Mouse (Mus musculus) right cerebral cortex, postnatal 14 days (tissue): ENCODE results near the gene Smyd3.
A peak's percentile ranks its signal among the peaks of the same experiment; 100 is the strongest.

Source experiments
- DNase-seq: peaks from one replicate; pipeline ENCODE4 v3.0.0; 2022

Smyd3 gene

GRCm38 (mm10) chr1:179152376-179152775, 365.5 kb downstream of the Smyd3 start:
- no peak for DNase-seq

GRCm38 (mm10) chr1:179151275-179151674, 366.6 kb downstream of the Smyd3 start:
- no peak for DNase-seq

GRCm38 (mm10) chr1:179149468-179150140, 368.2 kb downstream of the Smyd3 start:
- DNase-seq = no peak

- DNase-seq = no peak
These were observed 371.1 kb downstream of the Smyd3 start for GRCm38 (mm10) chr1:179146730-179147167.

GRCm38 (mm10) chr1:179143154-179143832, 374.5 kb downstream of the Smyd3 start:
- no peak for DNase-seq

- DNase-seq = peak; percentile 13
These were observed 375.7 kb downstream of the Smyd3 start for GRCm38 (mm10) chr1:179142177-179142576.

- no peak for DNase-seq
These were observed 376.7 kb downstream of the Smyd3 start for GRCm38 (mm10) chr1:179141071-179141650.

GRCm38 (mm10) chr1:179137145-179137477, 380.7 kb downstream of the Smyd3 start:
- DNase-seq = no peak

- DNase-seq = peak; percentile 22
These were observed 381.2 kb downstream of the Smyd3 start for GRCm38 (mm10) chr1:179136461-179137144.

- DNase-seq = no peak
These were observed 387.8 kb downstream of the Smyd3 start for GRCm38 (mm10) chr1:179129995-179130394.

- DNase-seq = no peak
These were observed 391.6 kb downstream of the Smyd3 start for GRCm38 (mm10) chr1:179126287-179126686.

GRCm38 (mm10) chr1:179122476-179123229, 395.2 kb downstream of the Smyd3 start:
- DNase-seq = no peak

- DNase-seq = no peak
These were observed 397.4 kb downstream of the Smyd3 start for GRCm38 (mm10) chr1:179120217-179120966.

GRCm38 (mm10) chr1:179118673-179119072, 399.2 kb downstream of the Smyd3 start:
- DNase-seq = no peak

- DNase-seq = no peak
These were observed 400.8 kb downstream of the Smyd3 start for GRCm38 (mm10) chr1:179116729-179117663.

GRCm38 (mm10) chr1:179114833-179115495, 402.9 kb downstream of the Smyd3 start:
- no peak for DNase-seq

GRCm38 (mm10) chr1:179114385-179114784, 403.5 kb downstream of the Smyd3 start:
- DNase-seq = no peak

- DNase-seq = no peak
These were observed 409.1 kb downstream of the Smyd3 start for GRCm38 (mm10) chr1:179108759-179109158.

- no peak for DNase-seq
These were observed 409.8 kb downstream of the Smyd3 start for GRCm38 (mm10) chr1:179107761-179108694.
